Mouse (Mus musculus) liver, postnatal 0 days (tissue): ENCODE results near the gene Rcan1. TPM values are rescaled to one million over a fixed set of nuclear protein-coding genes. Genes with fewer than 3 reads are reported as not detected.

Experiments
- ATAC-seq: fragments of 200-750 bp; cut with Nextera tagmentation; 2 replicates; pipeline ENCODE4 v1.8.0; 2017; ENCODE audit warnings: mild to moderate bottlenecking, moderate library complexity
- DNase-seq: peaks from one replicate; pipeline ENCODE4 v3.0.0-alpha.2; 2016
- H3K27ac ChIP-seq: fragments of 300-500 bp; sonication (generic); 2 replicates; pipeline ENCODE4 v1.5.1; 2014; ENCODE audit warnings: antibody characterized with exemption, moderate library complexity, mild to moderate bottlenecking, low read depth
- H3K27me3 ChIP-seq: fragments of 300-500 bp; sonication (generic); 2 replicates; pipeline ENCODE4 v1.6.1; 2014; ENCODE audit warnings: low read length, control low read depth, mixed read lengths; ENCODE audit not compliant: insufficient read depth
- H3K36me3 ChIP-seq: fragments of 300-500 bp; sonication (generic); replicated peaks from 2 replicates; pipeline ENCODE4 v1.6.1; 2014; ENCODE audit warnings: mild to moderate bottlenecking, control low read depth, low read length, moderate library complexity, mixed read lengths; ENCODE audit not compliant: insufficient read depth
- H3K4me1 ChIP-seq: fragments of 300-500 bp; sonication (generic); 2 replicates; pipeline ENCODE4 v1.6.1; 2014; ENCODE audit warnings: antibody characterized with exemption, mild to moderate bottlenecking, control low read depth; ENCODE audit not compliant: insufficient read depth
- H3K4me2 ChIP-seq: fragments of 300-500 bp; sonication (generic); 2 replicates; pipeline ENCODE4 v1.6.1; 2014; ENCODE audit warnings: low read depth, mild to moderate bottlenecking, low read length, moderate library complexity, mixed read lengths
- H3K4me3 ChIP-seq: fragments of 300-500 bp; sonication (generic); 2 replicates; pipeline ENCODE4 v1.5.1; 2014; ENCODE audit warnings: low read depth, low read length
- H3K9ac ChIP-seq: fragments of 300-500 bp; sonication (generic); replicated peaks from 2 replicates; pipeline ENCODE4 v1.6.1; 2014; ENCODE audit warnings: mild to moderate bottlenecking, moderate library complexity
- H3K9me3 ChIP-seq: fragments of 300-500 bp; sonication (generic); 2 replicates; pipeline ENCODE4 v1.6.1; 2016; ENCODE audit warnings: mild to moderate bottlenecking, control low read depth, low read length, mixed read lengths
- CTCF ChIP-seq: sonication (generic); IDR thresholded peaks from 2 replicates; pipeline ENCODE4 v1.5.1; 2016; ENCODE audit warnings: antibody characterized with exemption, low read depth
- EP300 ChIP-seq: IDR thresholded peaks from 2 replicates; pipeline ENCODE4 v1.6.1; 2016; ENCODE audit warnings: antibody characterized with exemption, low read depth, mild to moderate bottlenecking
- WGBS: fragments of 180-500 bp; shearing (Covaris S2); extraction: QIAGEN DNeasy Blood & Tissue Kit; methylation state at CpG from one replicate; pipeline ENCODE4 v1.1.7; 2014; ENCODE audit not compliant: insufficient replicate concordance; 5-methylcytosine and 5-hydroxymethylcytosine counted together
- polyA plus RNA-seq: library from polyadenylated mRNA; unstranded; fragments of >200 nt; fragmentation: Nextera tagmentation; extraction: Ambion mirVana; gene quantifications from 2 replicates; pipeline ENCODE4 v1.2.1, GENCODE M21; 2015

Gene Rcan1
- polyA plus RNA-seq, 1 experiment from 2014 or later = 12.0 TPM

GRCm38 (mm10) chr16:92412888-92413287 lies 57.8 kb downstream of the Rcan1 start:
- WGBS = 41% methylated on average over 7 of the region's 7 CpGs

GRCm38 (mm10) chr16:92411981-92412706 lies 58.5 kb downstream of the Rcan1 start:
- no peak overlapping the region for H3K9ac ChIP-seq
- ATAC-seq (no peak), DNase-seq (no peak)
- no peak overlapping the region for H3K4me2 ChIP-seq
- peaks cover 11% of the 10 kb centered on the region for H3K4me1 ChIP-seq
- H3K27ac ChIP-seq = 0 out of 2 replicates have a peak overlapping the region, but pooled peaks have one; percentile 29
- no peaks in the 10 kb centered on the region for H3K9me3 ChIP-seq
- H3K27me3 ChIP-seq = no peaks in the 10 kb centered on the region
- H3K36me3 ChIP-seq = no peaks in the 10 kb centered on the region
- TF ChIP-seq CTCF = no peak
- TF ChIP-seq EP300 = no peak
- WGBS = 67% methylated on average over 19 of the region's 19 CpGs
- no peak overlapping the region for H3K4me3 ChIP-seq

More at GRCm38 (mm10) chr16:92412888-92413287, 57.8 kb downstream of the Rcan1 start:
- Histone ChIP-seq H3K36me3 (no peaks in the 10 kb centered on the region), H3K27me3 (no peaks in the 10 kb centered on the region), H3K9ac (no peak overlapping the region), H3K4me2 (no peak overlapping the region), H3K9me3 (no peaks in the 10 kb centered on the region), H3K4me1 (peaks cover 8% of the 10 kb centered on the region), H3K4me3 (no peak overlapping the region), H3K27ac (no peak overlapping the region)
- TF ChIP-seq EP300 (no peak), CTCF (no peak)
- DNase-seq (no peak), ATAC-seq (no peak)

DNA sequence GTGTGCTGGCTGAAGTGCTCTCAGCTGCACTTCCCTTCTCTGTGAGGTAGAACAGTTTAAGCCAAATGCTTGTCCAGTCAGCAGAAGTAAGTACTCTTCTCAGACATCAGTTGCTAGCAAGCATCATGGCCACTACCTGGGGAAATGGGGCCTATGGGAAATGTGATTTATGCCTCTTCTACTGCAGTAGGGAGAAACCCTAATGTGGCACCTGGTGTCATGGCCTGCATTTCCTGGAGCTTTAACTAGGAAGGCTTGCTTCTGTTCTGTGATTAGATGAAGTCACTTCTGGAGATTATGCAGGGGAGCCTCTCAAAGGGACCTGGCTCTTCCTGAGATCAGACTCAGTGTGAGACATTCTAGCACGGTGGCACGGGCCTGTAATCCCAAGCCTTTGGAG lies 60.3 kb downstream of the Rcan1 start:
- H3K9ac ChIP-seq = no peak overlapping the region
- H3K9me3 ChIP-seq = no peaks in the 10 kb centered on the region
- no peak for DNase-seq
- no peak overlapping the region for H3K4me3 ChIP-seq
- peaks cover 11% of the 10 kb centered on the region for H3K4me1 ChIP-seq
- H3K36me3 ChIP-seq = no peaks in the 10 kb centered on the region
- no peak for TF ChIP-seq EP300
- TF ChIP-seq CTCF = no peak
- ATAC-seq = no peak
- 70% methylated on average over 2 of the region's 2 CpGs for WGBS
- no peak overlapping the region for H3K27ac ChIP-seq
- H3K27me3 ChIP-seq = no peaks in the 10 kb centered on the region
- no peak overlapping the region for H3K4me2 ChIP-seq

DNA sequence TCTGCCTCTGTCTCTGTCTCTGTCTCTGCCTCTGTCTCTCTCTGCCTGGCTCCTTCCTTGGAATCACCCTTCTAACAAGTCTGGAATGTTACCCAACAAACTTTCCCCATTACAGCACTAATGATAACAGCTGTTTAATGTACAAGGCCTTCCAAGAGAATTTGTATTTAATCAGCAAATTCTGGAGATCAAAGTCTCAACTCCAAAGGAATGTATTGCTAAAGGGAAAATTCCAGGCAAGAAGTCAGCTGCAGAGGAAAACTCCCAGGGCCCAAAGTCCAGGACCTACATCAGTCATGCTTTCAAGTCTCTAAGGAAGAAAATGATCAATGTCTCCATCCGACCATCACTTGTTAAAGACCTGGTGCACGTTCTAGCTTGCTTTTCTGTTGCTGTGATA lies 62.8 kb downstream of the Rcan1 start:
- H3K27ac ChIP-seq = no peak overlapping the region
- no peak for ATAC-seq
- no peak for DNase-seq

GRCm38 (mm10) chr16:92404141-92404540 lies 66.5 kb downstream of the Rcan1 start:
- H3K27ac ChIP-seq = no peak overlapping the region
- H3K9me3 ChIP-seq = no peaks in the 10 kb centered on the region
- 93% methylated on average over 2 of the region's 2 CpGs for WGBS
- TF ChIP-seq EP300 (no peak), CTCF (no peak)
- ATAC-seq (no peak), DNase-seq (no peak)
- H3K27me3 ChIP-seq = peaks cover 9% of the 10 kb centered on the region; the same call in 1 of the 2 replicates
- peaks cover 8% of the 10 kb centered on the region; the same call in 1 of the 2 replicates for H3K4me1 ChIP-seq
- no peak overlapping the region for H3K9ac ChIP-seq
- no peak overlapping the region for H3K4me2 ChIP-seq
- no peak overlapping the region for H3K4me3 ChIP-seq
- no peaks in the 10 kb centered on the region for H3K36me3 ChIP-seq

More for the DNA sequence above, 62.8 kb downstream of the Rcan1 start:
- Histone ChIP-seq H3K36me3 (no peaks in the 10 kb centered on the region), H3K4me1 (peaks cover 10% of the 10 kb centered on the region), H3K9ac (no peak overlapping the region), H3K4me2 (no peak overlapping the region), H3K27me3 (no peaks in the 10 kb centered on the region), H3K4me3 (no peak overlapping the region), H3K9me3 (no peaks in the 10 kb centered on the region)
- TF ChIP-seq CTCF = no peak
- TF ChIP-seq EP300 = no peak
- 72% methylated on average over 2 of the region's 2 CpGs for WGBS

DNA sequence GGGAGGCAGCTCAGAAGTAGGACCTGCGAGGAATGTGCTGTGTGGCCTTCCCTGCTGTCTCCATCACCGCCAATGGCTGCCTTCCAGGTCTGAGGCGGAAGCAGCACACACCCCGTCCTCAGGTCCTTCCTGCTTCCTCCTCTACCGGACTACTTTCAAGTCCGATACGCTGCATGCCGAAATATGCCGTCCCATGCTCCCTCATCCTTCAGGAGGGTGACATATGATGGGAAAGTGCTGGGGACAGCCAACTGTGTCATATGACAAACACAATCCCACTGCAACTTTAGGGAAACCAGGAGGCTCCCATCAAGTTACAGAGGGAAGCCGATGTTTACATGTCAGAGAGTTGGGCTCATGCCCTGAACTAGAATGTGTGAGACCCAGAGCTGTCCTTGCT lies 67.6 kb downstream of the Rcan1 start:
- Histone ChIP-seq H3K27me3 (peaks cover 9% of the 10 kb centered on the region; the same call in 1 of the 2 replicates), H3K4me1 (peaks cover 15% of the 10 kb centered on the region; the same call in 1 of the 2 replicates), H3K36me3 (no peaks in the 10 kb centered on the region), H3K4me3 (no peak overlapping the region), H3K9me3 (no peaks in the 10 kb centered on the region), H3K9ac (no peak overlapping the region), H3K27ac (no peak overlapping the region), H3K4me2 (no peak overlapping the region)
- TF ChIP-seq EP300 (no peak), CTCF (no peak)
- ATAC-seq (no peak), DNase-seq (no peak)
- WGBS = 79% methylated on average over 10 of the region's 10 CpGs
